Mouse (Mus musculus) Muller cell, postnatal 12 days (primary cell): Measurements from ENCODE around the gene Arhgap42.

Source experiments
- DNase-seq: peaks from one replicate; pipeline ENCODE4 v3.0.0-alpha.2; 2015; ENCODE audit errors: inconsistent ontology term

Gene Arhgap42

DNA sequence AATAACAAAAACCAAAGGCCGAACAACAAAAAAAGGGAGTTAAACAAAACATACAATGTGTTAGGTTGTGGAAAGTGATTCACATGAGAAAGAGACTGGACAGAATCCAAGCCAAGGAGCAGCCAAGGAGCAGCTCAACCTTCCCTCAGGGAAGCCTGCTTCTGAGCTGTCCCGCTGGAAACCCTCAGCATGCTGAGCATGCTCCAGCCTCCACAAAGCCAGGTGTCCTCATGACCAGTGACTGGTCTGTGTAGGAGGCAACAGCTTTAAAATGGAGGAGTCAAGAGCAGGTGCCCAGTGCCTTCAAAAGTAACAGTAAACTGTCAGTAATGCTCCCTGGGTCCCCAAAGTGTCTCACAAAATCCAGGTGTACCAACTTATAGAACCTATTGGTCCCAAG, 28.4 kb downstream of the Arhgap42 start:
- DNase-seq, result no peak

DNA sequence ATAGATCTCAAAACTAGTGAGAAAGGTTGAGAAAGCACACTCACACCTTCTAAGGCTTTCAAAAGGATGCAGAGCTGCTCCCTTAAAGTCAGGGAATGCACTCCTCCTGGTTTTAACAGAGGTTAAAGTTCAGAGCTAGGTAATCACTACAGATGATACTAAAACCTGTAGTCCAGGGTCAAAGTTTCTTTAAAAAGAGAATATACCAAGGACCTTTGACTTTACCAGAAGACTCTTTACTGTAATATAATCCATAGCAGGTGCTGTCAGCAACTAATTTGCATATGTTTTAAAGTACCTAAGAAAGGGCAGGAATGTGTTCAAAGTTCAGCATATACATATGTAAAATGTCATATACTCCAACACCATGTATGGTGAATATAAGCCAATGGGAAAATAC, 30.7 kb downstream of the Arhgap42 start:
- DNase-seq, result no peak

DNA sequence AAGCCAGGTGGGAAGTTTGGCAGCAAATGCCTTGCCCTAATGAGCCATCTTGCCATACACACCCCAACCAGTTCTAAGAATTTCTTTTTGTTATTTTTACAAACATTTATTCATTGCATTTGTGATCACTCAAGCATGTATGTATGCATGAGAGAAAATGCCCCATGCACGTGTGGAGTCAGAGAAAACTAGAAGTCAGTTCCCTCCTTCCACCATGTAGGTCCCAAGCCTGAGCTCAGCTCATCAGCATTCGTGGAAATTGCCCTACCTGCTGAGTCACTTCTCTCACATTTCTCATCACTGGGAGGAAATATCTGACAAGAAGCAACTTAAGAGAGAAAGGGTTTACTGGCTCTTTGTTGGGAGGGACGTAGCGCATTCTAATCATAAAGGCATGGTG, 31.6 kb downstream of the Arhgap42 start:
- peak; percentile 59 for DNase-seq

DNA sequence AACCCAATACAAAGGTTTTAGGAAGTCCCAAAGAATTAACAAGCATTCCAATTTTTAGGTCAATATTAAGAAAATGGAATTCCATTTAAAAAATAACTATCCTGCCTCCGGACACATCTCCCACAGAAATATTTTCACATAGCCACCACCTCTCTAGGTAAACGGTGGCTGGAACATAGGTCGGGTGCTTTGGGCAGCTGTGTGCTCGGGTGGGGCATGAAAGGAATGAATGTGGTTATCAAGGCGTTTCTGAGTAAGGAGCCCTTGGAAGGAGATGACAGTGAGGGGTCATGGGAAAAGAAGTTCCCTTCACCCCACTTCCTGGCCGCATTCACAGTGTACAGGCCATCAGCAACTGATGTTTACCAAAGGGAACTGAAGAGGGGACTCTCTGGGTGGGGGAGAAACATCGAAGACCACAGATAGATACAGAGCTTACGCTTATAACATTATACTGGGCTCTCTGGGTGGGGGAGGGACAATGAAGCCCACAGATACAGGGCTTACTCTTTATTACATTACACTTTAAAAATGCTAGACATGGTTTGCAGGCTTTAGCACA, 38.0 kb downstream of the Arhgap42 start:
- DNase-seq, result no peak

DNA sequence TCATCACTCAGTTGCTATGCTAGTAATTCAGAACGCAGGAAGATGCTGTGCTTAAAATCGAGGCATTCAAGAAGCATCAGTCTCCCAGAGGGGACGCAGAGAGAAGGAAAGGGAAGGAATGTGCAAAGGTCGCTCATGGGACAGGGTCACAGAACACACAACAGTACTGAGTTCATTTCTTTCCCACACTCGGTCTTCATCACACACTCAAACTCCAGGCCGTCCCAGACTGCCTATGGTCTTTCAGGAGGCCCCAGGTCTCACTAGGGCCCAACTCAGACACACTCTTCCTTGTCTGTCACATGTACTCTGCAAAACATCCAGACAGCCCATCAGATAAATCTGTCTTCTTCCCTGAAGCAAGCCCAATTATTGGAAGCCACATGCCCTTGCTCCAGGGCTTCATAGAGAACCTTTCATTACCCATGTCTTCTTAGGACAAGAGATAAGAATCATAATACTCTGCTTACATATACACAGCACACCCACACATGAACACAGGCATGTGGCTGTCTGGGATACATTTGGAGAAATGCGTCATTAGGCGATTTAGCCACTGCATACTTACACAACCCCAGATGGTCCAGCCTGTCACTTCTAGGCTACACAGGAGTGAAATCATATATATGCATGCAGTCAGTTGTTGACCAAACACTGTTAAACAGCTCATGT, 39.6 kb downstream of the Arhgap42 start:
- DNase-seq, result no peak

GRCm38 (mm10) chr9:9198645-9199044, 40.3 kb downstream of the Arhgap42 start:
- no peak for DNase-seq

GRCm38 (mm10) chr9:9196046-9196445, 42.9 kb downstream of the Arhgap42 start:
- DNase-seq, result peak; percentile 68

DNA sequence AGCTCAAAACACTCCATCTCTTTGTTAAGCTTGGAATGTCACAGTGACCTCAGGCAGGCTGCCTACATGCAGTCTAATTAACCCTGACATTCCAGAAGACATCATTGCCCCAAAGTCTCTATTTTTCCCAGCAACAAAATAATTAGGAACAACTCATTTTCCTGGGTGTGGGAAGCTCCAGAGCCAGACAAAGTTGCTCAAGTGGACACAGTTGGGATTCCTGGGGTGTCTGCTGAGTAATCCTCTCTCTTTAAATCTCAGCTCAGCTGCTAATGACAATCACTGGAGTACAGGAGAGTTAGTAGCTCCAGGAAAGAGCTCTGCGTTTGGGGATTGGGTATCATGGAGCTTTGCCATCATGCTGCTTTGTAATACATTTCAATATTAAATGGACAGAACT, 44.4 kb downstream of the Arhgap42 start:
- DNase-seq, result peak; percentile 96

DNA sequence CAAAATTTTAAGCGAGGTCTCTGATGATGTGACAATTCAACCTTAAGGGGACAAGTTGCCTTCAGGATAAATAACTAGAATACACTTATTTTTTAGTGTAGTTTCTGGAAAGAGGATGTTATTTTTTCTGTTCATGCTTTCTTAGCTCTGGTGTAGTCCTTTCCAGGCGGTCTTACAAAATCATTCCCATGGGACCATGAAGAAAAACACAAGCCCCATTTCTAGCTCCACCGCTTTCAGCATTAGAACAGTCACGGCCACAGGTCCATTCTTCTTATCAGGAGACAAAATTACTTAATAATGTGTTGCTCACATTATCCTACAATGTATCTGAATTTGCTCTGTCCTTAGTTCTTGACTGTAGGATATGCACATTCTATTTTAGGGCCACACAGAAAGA, 46.2 kb downstream of the Arhgap42 start:
- no peak for DNase-seq

DNA sequence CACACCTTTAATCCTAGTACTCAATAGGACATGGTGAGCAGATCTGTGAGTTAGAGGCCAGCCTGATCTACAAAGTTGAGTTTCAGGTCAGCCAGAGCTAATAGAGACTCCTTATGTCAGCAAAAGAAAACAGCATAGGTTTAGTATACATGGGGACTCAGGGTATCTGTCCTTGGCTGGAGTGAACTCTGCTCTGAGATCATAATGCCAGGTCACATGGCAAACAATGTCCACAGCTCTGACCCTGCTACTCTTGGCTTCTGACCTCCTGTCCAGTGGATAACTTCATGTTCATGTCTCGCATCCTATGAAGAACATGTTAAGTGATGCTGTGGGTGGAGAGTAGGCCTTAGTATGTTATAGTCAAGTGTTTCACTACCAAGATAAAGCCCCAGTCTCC, 48.1 kb downstream of the Arhgap42 start:
- no peak for DNase-seq

DNA sequence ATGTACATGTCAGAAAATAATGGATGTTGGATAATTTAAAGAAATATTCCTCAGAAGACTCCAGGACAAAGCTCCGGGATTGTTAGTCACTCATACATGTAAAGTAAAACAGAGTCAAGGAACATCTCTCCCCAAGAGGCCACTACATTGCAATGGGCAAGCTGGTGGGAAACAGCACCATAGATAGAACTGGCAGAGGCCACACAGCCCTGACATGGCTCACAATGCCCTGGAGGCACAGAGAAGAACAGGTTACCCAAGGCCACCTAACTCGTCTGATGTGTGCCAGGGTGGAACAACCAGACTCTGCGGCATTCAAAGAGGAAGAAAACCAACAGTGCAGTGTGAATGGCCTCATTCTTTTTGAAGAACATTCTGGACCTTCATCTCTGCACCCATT, 50.7 kb downstream of the Arhgap42 start:
- DNase-seq, result no peak

- no peak for DNase-seq
These were observed 61.2 kb downstream of the Arhgap42 start for GRCm38 (mm10) chr9:9177745-9178144.

DNA sequence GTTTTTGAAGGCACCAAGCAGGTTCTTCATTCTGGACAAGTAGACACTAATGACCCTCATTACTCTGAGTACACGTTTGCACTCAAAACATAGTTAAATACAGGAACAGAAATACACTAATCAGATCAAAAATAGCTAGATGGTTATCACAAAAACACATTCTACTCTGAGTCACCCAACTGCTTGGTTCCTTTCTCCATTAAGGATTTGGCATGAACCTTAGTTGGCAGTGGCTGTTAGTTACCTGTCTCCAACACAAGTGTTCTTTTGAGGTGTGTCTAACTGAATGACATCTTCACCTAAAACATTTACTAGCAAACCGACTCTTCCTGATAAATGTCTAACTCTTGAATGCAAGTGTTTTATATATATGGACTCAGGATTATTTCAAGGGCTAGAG, 64.0 kb downstream of the Arhgap42 start:
- no peak for DNase-seq

DNA sequence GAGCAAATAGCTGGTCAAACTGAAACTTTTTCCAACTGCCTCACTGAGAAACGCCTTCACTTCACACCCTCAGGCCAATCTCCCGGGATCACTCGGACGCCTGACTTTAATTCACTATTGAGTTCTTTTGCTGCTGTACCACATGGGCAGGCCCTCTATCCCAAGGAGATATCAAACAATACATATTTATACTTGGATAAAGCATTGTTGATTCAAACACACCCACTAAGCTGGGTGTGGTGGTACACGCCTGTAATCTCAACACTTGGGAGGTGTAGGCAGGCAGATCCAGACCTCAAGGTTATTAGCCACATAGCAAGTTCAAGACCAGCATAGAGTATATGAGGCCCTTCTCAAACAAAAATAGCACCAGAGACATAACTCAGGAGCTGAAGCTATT, 64.7 kb downstream of the Arhgap42 start:
- no peak for DNase-seq

- DNase-seq, result no peak
These were observed 65.8 kb downstream of the Arhgap42 start for GRCm38 (mm10) chr9:9173091-9173490.

- no peak for DNase-seq
These were observed 67.6 kb downstream of the Arhgap42 start for GRCm38 (mm10) chr9:9171146-9171816.

- DNase-seq, result peak; percentile 83
These were observed 73.2 kb downstream of the Arhgap42 start for GRCm38 (mm10) chr9:9165641-9166063.

DNA sequence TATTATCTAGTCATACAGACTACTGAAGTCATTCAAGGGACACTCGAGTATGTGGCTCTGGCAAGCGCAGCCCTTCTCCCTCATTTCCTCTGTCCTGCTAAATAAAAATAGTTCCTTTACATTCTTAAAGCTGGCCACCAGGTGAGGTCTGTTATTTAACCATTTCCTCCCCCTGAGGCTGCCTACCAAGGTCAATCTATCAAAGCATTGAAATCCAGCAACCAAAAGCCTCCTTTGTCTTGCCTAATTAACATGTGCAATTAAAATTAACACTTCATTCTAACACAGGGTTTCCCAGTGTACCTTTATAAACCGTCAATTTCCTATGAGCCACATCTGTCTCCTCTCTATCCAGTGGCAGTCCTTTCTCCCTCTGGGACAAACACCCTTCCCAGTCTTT, 78.2 kb downstream of the Arhgap42 start:
- no peak for DNase-seq

DNA sequence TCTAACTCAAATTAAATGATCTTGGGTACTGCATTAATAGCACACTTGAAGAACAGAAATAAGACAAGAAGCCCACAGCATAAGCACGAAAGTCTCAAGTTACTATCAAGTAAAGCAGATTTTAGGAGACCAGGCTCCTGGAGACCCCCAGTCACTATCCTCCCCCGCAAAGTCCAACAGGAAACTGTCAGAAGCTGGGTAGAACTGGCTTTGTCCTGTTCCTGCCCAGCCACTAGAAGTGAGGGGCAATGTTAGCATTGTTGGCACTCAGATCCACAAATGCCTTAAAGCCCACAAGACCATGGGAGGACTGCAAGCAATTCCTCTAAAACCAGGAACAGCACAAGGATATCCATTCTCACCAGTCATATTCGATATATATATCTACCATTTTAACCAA, 80.7 kb downstream of the Arhgap42 start:
- DNase-seq, result peak; percentile 76

DNA sequence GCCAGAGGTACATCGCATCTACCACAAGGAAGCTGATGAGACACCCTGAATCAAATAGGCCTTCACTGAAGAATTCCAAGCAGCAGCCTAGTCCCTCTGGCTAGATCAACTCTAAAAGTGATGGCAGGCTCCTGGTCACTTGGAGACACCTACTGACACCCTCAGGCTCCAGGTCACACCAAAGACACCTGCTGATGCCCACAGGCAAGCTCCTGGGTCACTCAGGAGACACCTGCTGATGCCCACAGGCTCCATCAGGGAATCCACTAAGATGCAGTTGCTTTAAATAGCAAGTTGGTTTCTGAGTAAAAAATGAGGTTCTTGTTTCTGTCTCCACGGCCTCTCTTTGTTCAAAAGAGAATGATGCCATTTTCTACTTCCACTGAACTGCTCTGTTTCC, 81.5 kb downstream of the Arhgap42 start:
- DNase-seq, result peak; percentile 39

DNA sequence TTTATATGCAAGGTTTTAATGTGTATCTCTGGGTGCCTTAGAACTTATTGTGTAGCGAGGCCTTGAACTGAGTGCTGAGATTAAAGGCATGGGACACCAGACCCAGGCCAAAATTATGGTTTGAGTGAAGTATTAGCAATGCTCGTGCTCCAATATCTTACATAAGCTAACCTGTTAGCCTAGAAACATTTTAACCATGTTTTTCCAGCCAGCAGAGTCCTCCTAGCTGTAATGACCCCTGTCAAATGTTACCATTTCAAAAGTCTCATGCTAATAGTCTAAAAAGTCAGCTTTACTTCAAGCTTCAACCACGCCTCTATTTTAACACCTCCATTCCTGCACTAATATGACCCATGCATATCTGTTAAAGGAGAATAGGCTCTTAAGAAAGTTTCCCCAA, 84.3 kb downstream of the Arhgap42 start:
- no peak for DNase-seq

DNA sequence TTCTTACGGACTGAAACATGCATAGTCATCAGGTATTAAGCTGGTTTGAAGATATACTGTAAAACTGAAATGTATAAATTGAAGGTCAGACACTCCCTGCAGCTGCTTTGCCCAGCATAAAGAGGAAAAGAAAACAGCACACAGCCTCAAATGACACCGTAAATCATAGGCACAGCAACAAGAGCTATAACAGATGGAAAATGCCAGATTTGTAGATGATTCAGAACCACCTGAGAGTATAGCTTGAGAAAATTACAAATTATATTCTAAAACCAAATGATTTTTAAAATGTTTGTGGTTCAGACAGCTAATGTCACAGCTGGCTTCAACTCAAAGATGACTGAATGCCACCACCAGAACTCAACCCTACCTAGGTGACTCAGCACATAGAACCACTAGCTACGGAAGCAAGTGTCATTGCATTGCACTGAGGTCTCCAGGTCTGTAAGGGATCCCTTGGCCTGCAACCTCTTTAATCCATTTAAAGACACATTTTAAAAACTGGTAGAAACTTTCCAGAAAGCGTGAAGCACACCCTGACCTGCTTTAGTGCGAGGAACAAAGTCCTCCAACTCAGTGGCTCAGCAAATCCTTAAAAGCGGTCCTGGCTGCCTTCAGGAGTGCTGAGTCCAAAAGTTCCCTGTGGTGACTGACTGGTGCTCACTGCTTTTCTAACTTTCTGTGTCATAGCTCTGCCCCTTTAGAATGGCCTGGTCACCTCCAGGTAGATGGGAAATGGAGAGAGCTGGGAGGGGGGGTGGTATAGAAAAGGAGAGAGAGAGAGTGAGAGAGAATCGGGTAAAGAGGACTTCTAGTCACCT, 94.4 kb downstream of the Arhgap42 start:
- DNase-seq, result peak; percentile 12
